Mouse (Mus musculus): Measurements from ENCODE around the gene Polr1c.
A peak's percentile ranks its signal among the peaks of the same experiment; 100 is the strongest.

The Polr1c gene

DNA sequence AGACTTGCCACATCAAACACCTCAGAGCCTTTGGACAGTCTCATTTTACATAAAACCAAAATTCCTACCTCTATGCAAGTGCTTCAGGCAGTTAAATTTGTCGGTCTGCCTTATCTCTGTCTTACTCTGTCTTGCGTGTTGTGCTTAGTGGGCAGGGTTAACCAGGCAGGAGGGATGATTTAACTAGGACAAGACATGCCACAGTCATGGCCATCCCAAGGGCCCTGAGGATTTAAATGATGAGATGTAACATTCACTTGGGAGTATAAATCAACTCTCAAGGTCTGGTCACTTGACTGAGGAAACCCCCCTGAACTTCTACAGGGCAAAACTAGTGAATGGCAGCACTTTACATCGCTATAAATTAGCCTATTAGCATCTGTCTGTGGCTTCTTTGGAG lies 26.3 kb downstream of the Polr1c start:
- no peak for DNase-seq (ENCODE audit: low read depth, low spot score)

DNA sequence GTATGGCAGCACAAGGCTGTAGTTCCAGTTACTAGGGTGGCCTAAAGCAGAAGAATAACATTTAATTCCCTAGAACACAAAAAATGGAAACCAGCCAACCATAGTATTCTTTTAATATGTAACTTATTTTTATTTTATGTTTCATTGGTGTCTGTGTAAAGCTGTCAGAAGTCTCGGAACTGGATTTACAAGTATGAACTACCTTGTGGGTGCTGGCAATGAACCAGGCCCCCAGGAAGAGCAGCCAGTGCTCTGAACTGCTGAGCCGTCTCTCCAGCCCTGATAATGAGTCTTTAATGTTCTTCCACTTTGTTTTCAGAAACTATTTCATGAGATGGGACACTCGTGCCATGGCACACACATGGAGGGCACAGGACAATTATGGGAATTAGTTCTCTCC lies 37.3 kb downstream of the Polr1c start:
- DNase-seq (ENCODE audit: low read depth, low spot score), result no peak

DNA sequence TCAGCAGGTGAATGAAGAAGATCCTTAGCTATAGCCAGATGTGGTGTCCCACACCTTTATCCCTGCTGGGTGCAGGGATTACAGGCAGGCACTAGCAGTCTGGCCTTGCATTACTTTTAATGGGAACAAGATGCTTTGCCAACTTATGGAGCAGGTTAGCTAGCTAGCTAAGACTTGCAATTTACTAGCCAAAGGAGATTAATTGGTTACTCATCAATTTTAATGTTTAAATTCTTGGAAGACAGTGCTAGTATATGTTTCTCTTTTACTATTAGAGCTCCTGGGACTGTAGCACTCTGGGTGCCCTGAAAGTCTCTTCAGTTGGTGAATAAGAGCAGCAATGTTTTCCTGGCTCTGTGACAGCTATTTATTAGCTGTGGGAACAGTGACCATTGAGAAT lies 41.2 kb downstream of the Polr1c start:
- no peak for DNase-seq (ENCODE audit: low read depth, low spot score)

DNA sequence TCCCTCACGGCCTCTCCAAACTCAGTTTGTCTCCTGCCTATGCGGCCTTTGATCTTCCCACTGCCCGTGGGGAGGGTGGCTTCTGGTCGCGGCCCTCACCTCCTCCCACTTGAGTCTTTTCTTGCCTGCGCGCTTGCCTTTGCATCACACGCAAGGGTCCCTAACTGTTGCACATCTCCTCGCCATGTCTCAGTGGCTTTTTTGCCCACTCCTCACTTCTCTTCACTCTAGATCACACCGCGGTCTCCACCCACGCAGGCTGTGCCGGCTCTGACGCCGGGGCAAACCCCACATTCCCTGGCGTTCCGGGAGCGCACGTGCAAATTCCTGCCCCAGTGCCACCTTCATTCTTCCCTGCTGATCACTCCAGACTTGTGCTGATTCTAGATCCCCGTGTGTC lies 44.8 kb downstream of the Polr1c start:
- DNase-seq (ENCODE audit: low read depth, low spot score), result peak; percentile 49

DNA sequence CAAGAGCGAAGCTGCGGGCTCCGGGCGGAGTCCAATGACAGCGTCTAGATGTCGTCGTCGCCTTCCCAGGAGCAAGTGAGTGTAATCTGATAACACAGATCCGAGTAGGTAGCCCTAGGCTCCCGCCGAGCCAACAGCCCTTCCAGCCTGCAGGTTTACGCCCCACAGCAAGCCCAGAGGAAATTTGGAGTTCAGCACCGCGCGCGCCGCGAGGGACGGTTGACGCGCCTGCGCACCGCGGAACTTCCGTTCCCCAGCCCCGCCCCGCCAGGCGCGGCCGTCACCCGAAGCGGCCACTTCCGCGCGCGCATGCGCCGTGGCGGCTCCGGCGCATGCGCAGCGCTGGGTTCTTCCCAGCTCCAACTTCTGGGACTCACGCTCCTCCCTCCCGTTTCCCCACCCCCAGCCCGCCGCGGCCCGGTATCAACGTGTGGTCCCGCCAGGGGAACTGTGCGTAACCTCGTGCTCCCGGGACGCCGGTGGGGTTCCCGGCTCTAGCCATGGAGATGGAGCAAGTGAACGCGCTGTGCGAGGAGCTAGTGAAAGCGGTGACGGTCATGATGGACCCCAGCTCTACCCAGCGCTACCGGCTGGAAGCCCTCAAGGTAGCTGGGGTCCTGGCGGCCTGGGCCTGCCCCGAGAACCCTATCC lies 45.3 kb downstream of the Polr1c start, which contains the start of the genes Polh and Xpo5:
Gene Polh (minus strand): TSS at position 225 of the 651 bp plus-strand sequence.
Gene Xpo5 (plus strand): TSS at position 362 of the 651 bp plus-strand sequence.
- peak; percentile 95 for DNase-seq (ENCODE audit: low read depth, low spot score)

DNA sequence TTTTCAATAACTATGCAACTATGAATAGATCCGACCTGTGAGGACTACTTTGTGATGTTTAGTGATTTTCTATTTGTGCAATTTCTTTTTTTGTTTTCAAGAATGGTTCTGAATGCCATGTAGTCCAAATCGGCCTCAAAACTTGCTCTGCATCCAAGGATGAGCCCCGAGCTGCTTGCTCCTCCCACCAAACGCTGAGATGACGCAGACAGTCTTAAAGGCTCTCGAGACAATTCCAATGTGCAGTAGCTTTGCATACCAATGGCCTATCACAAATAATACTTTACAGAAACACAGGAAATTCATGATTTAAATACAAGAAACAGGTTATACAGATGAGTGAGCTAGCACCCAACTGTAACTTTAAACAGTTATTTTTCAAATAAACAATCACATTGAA lies 46.7 kb downstream of the Polr1c start:
- peak; percentile 20 for DNase-seq (ENCODE audit: low read depth, low spot score)

Data from brain, adult 2 months (tissue).